Mouse (Mus musculus) forebrain, embryonic 14.5 days (tissue): ENCODE data around the gene Sh3glb1. TPM values are rescaled to one million over a fixed set of nuclear protein-coding genes. Genes with fewer than 3 reads are reported as not detected.
"Not testable (repeated sequence)": the region's sequence is repeated elsewhere in the genome, so short reads cannot be mapped to it uniquely, and the experiment has no call there.

ENCODE experiments used
- ATAC-seq: fragments of 200-750 bp; cut with Nextera tagmentation; 2 replicates; pipeline ENCODE4 v1.8.0; 2017; ENCODE audit warnings: mild to moderate bottlenecking, moderate library complexity
- DNase-seq: peaks from one replicate; pipeline ENCODE4 v3.0.0-alpha.2; 2015; ENCODE audit warnings: low spot score
- H3K27ac ChIP-seq: fragments of 300-500 bp; sonication (generic); 2 replicates; pipeline ENCODE4 v1.5.1; 2014; ENCODE audit warnings: low read depth, mild to moderate bottlenecking, control low read depth, low read length, moderate library complexity
- H3K27me3 ChIP-seq: fragments of 300-500 bp; sonication (generic); replicated peaks from 2 replicates; pipeline ENCODE4 v1.6.1; 2014; ENCODE audit warnings: low read length, control low read depth, mixed read lengths; ENCODE audit not compliant: control insufficient read depth, insufficient read depth
- H3K36me3 ChIP-seq: fragments of 300-500 bp; sonication (generic); 2 replicates; pipeline ENCODE4 v1.6.1; 2014; ENCODE audit warnings: low read length, control low read depth; ENCODE audit not compliant: control insufficient read depth, insufficient read depth
- H3K4me1 ChIP-seq: fragments of 300-500 bp; sonication (generic); 2 replicates; pipeline ENCODE4 v1.6.1; 2014; ENCODE audit warnings: antibody characterized with exemption, low read length, control low read depth; ENCODE audit not compliant: control insufficient read depth, insufficient read depth
- H3K4me2 ChIP-seq: fragments of 300-500 bp; sonication (generic); 2 replicates; pipeline ENCODE4 v1.6.1; 2014; ENCODE audit warnings: mild to moderate bottlenecking, control low read depth, low read length
- H3K4me3 ChIP-seq: fragments of 300-500 bp; sonication (generic); 2 replicates; pipeline ENCODE4 v1.5.1; 2014; ENCODE audit warnings: low read depth, low read length, control low read depth
- H3K9ac ChIP-seq: fragments of 300-500 bp; sonication (generic); 2 replicates; pipeline ENCODE4 v1.6.1; 2014; ENCODE audit warnings: mild to moderate bottlenecking, low read length, control low read depth, moderate library complexity
- H3K9me3 ChIP-seq: fragments of 300-500 bp; sonication (generic); replicated peaks from 2 replicates; pipeline ENCODE4 v1.6.1; 2016; ENCODE audit warnings: low read length, control low read depth, mixed read lengths; ENCODE audit not compliant: control insufficient read depth
- WGBS: fragments of 180-500 bp; shearing (Covaris S2); extraction: QIAGEN DNeasy Blood & Tissue Kit; methylation state at CpG from one replicate; pipeline ENCODE4 v1.1.7; 2014; 5-methylcytosine and 5-hydroxymethylcytosine counted together
- polyA plus RNA-seq: library from polyadenylated mRNA; unstranded; fragments of >200 nt; fragmentation: Nextera tagmentation; extraction: Ambion mirVana; gene quantifications from 2 replicates; pipeline ENCODE4 v1.2.1, GENCODE M21; 2014

Gene Sh3glb1
- polyA plus RNA-seq = 84.7 and 99.5 TPM in 2 replicates

- DNase-seq (peak; percentile 92), ATAC-seq (peak; percentile 90)
- H3K27ac ChIP-seq = peak within 1 kb of the TSS; percentile 98
- WGBS = 1% methylated on average over 56 of the region's 98 CpGs
- no peaks in the 10 kb centered on the region for H3K9me3 ChIP-seq
- peak within 1 kb of the TSS; percentile 87 for H3K9ac ChIP-seq
- H3K36me3 ChIP-seq = no peaks in the 10 kb centered on the region
- peak within 1 kb of the TSS; percentile 89 for H3K4me2 ChIP-seq
- H3K4me1 ChIP-seq = peaks cover 15% of the 10 kb centered on the region
- H3K27me3 ChIP-seq = no peaks in the 10 kb centered on the region
- H3K4me3 ChIP-seq = peak within 1 kb of the TSS; percentile 82
Observed at GRCm38 (mm10) chr3:144719901-144720747, at the start of gene Sh3glb1. Gene Sh3glb1, minus strand, starts transcription at chr3:144720335.

- no peaks in the 10 kb centered on the region for H3K9me3 ChIP-seq
- H3K27me3 ChIP-seq = no peaks in the 10 kb centered on the region
- no peak overlapping the region for H3K4me3 ChIP-seq
- H3K9ac ChIP-seq = no peak overlapping the region
- H3K4me2 ChIP-seq = no peak overlapping the region
- ATAC-seq (no peak), DNase-seq (no peak)
- WGBS = 91% methylated on average over 4 of the region's 4 CpGs
- H3K4me1 ChIP-seq = no peaks in the 10 kb centered on the region
- H3K27ac ChIP-seq = no peak overlapping the region
- no peaks in the 10 kb centered on the region for H3K36me3 ChIP-seq
Observed at GRCm38 (mm10) chr3:144765161-144765560, 45.0 kb upstream of the Sh3glb1 start.

GRCm38 (mm10) chr3:144761454-144761853 is 41.3 kb upstream of the Sh3glb1 start:
- no peak overlapping the region for H3K9ac ChIP-seq

GRCm38 (mm10) chr3:144760592-144761309 is 40.6 kb upstream of the Sh3glb1 start, which contains the start of gene Clca3a1:
Gene Clca3a1, minus strand, starts transcription at chr3:144760977.
- DNase-seq (no peak), ATAC-seq (no peak)
- WGBS = 88% methylated on average over 9 of the region's 11 CpGs
- no peak within 1 kb of the TSS for H3K4me3 ChIP-seq
- no peak within 1 kb of the TSS for H3K9ac ChIP-seq
- no peaks in the 10 kb centered on the region for H3K9me3 ChIP-seq
- H3K27ac ChIP-seq = no peak within 1 kb of the TSS
- H3K4me2 ChIP-seq = no peak within 1 kb of the TSS
- H3K36me3 ChIP-seq = no peaks in the 10 kb centered on the region
- H3K4me1 ChIP-seq = no peaks in the 10 kb centered on the region
- no peaks in the 10 kb centered on the region for H3K27me3 ChIP-seq

More at GRCm38 (mm10) chr3:144761454-144761853, 41.3 kb upstream of the Sh3glb1 start:
- H3K4me2 ChIP-seq = no peak overlapping the region
- no peak for ATAC-seq
- no peak overlapping the region for H3K27ac ChIP-seq
- no peak for DNase-seq
- no peaks in the 10 kb centered on the region for H3K36me3 ChIP-seq
- H3K4me1 ChIP-seq = no peaks in the 10 kb centered on the region
- no peaks in the 10 kb centered on the region for H3K9me3 ChIP-seq
- H3K27me3 ChIP-seq = no peaks in the 10 kb centered on the region
- H3K4me3 ChIP-seq = no peak overlapping the region
- WGBS = 82% methylated on average over 6 of the region's 6 CpGs

GRCm38 (mm10) chr3:144759719-144760118 is 39.6 kb upstream of the Sh3glb1 start:
- Histone ChIP-seq H3K4me1 (no peaks in the 10 kb centered on the region), H3K36me3 (no peaks in the 10 kb centered on the region), H3K9me3 (no peaks in the 10 kb centered on the region), H3K4me2 (no peak overlapping the region), H3K4me3 (no peak overlapping the region), H3K27me3 (no peaks in the 10 kb centered on the region), H3K27ac (no peak overlapping the region), H3K9ac (no peak overlapping the region)
- WGBS = 91% methylated on average over 3 of the region's 3 CpGs
- no peak for DNase-seq
- ATAC-seq = no peak

GRCm38 (mm10) chr3:144756103-144756502 is 36.0 kb upstream of the Sh3glb1 start:
- H3K27me3 ChIP-seq, H3K9me3 ChIP-seq, H3K4me2 ChIP-seq, H3K27ac ChIP-seq, H3K4me3 ChIP-seq, H3K4me1 ChIP-seq, H3K9ac ChIP-seq, H3K36me3 ChIP-seq: not testable (repeated sequence)
- DNase-seq (peak; percentile 19), ATAC-seq (peak; percentile 52; the same call in 1 of the 2 replicates)
- WGBS = 43% methylated on average over 8 of the region's 8 CpGs

- Histone ChIP-seq H3K27me3 (no peaks in the 10 kb centered on the region), H3K4me3 (no peak overlapping the region), H3K4me1 (no peaks in the 10 kb centered on the region), H3K9me3 (no peaks in the 10 kb centered on the region), H3K4me2 (no peak overlapping the region), H3K9ac (no peak overlapping the region), H3K36me3 (no peaks in the 10 kb centered on the region), H3K27ac (no peak overlapping the region)
- DNase-seq (no peak), ATAC-seq (no peak)
- 3% methylated on average over 2 of the region's 2 CpGs for WGBS
Observed at GRCm38 (mm10) chr3:144753120-144753519, 33.0 kb upstream of the Sh3glb1 start.

GRCm38 (mm10) chr3:144749062-144749963 is 29.2 kb upstream of the Sh3glb1 start:
- ATAC-seq (peak; percentile 83), DNase-seq (peak; percentile 32)
- H3K36me3 ChIP-seq, H3K27ac ChIP-seq, H3K4me1 ChIP-seq, H3K27me3 ChIP-seq, H3K4me2 ChIP-seq, H3K9me3 ChIP-seq, H3K4me3 ChIP-seq, H3K9ac ChIP-seq: not testable (repeated sequence)
- WGBS = 41% methylated on average over 18 of the region's 21 CpGs
